In the genomic region with DNA sequence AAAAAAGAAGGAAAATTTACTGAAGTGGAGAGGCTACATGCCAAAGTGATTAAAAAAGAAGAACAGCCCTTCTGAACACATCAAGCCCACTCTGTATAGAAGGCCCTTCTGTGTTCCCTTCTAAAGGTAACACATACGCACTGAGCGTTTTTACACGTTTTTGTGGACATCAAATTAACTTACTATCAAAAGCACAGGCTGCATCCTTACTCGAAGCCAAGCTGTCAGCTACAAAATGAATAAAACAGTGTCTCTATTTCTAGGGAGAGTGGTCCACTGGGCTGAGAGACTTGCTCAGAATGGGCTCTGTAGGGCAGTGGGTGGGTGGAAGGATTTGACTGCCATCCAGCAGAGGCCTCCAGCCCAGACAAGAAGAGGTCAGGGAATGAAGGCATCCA, we compare ENCODE assay signal across 18 mouse cellular contexts.
DNase-seq lines count a peak whose midpoint lies in the region; ATAC-seq and TF ChIP-seq lines count a peak whose summit lies in the region.
"Had no signal": no experiment of that assay in that cellular context is flagged by ENCODE, and none has a peak within 500 bp of the region (broad histone marks: within the 10 kb centered on the region; RNA-seq: fewer than 3 reads in every experiment).

No protein-coding gene starts in this region.

- H3K27me3 ChIP-seq in midbrain, embryonic 10.5 days (ENCODE audit: low read depth, poor library complexity, severe bottlenecking): no peaks in the 10 kb centered on the region
- H3K27me3 ChIP-seq in midbrain, postnatal 0 days (ENCODE audit: insufficient read depth, low read length): no peaks in the 10 kb centered on the region
- no peaks in the 10 kb centered on the region for H3K27me3 ChIP-seq in forebrain, embryonic 16.5 days (replicated peaks; ENCODE audit: control insufficient read depth, insufficient read depth, low read length)
- no peaks in the 10 kb centered on the region for H3K27me3 ChIP-seq in hindbrain, embryonic 16.5 days (replicated peaks; ENCODE audit: control insufficient read depth, insufficient read depth, low read length)
- H3K27me3 ChIP-seq in neural tube, embryonic 15.5 days (replicated peaks): no peaks in the 10 kb centered on the region
- H3K27me3 ChIP-seq: embryonic facial prominence, embryonic 12.5 days; limb, embryonic 15.5 days had no signal

- DNase-seq in midbrain, embryonic 10.5 days (ENCODE audit: low spot score): no peak
- DNase-seq in midbrain, postnatal 0 days (ENCODE audit: low spot score): no peak
- DNase-seq in urinary bladder, postnatal 10 days (ENCODE audit: low spot score): no peak
- DNase-seq in cerebellum, postnatal 14 days: no peak
- no peak for DNase-seq in kidney, postnatal 14 days
- DNase-seq: cerebellum, adult 8-10 months; gastrocnemius, postnatal 25 days; heart, adult 2 months; heart, postnatal 4 days; kidney, adult 11 months; lung, postnatal 10 days; right cerebral cortex, postnatal 4 days had no signal

- H3K9me3 ChIP-seq in midbrain, embryonic 10.5 days (replicated peaks): no peaks in the 10 kb centered on the region
- no peaks in the 10 kb centered on the region for H3K9me3 ChIP-seq in midbrain, postnatal 0 days (ENCODE audit: low read length)
- no peaks in the 10 kb centered on the region for H3K9me3 ChIP-seq in forebrain, embryonic 16.5 days (ENCODE audit: control insufficient read depth, low read length)
- no peaks in the 10 kb centered on the region for H3K9me3 ChIP-seq in hindbrain, embryonic 16.5 days (ENCODE audit: control insufficient read depth, low read length)
- H3K9me3 ChIP-seq in neural tube, embryonic 15.5 days (replicated peaks): no peaks in the 10 kb centered on the region
- H3K9me3 ChIP-seq: embryonic facial prominence, embryonic 12.5 days; limb, embryonic 15.5 days had no signal

- peaks cover 50% of the 10 kb centered on the region for H3K4me1 ChIP-seq in midbrain, embryonic 10.5 days
- no peaks in the 10 kb centered on the region for H3K4me1 ChIP-seq in midbrain, postnatal 0 days (ENCODE audit: insufficient read depth, low read length)
- H3K4me1 ChIP-seq in forebrain, embryonic 16.5 days (replicated peaks; ENCODE audit: control insufficient read depth, insufficient read depth, low read length): peaks cover 11% of the 10 kb centered on the region; the same call in 1 of the 2 replicates
- H3K4me1 ChIP-seq in hindbrain, embryonic 16.5 days (ENCODE audit: control insufficient read depth, insufficient read depth, low read depth, low read length): peaks cover 9% of the 10 kb centered on the region
- H3K4me1 ChIP-seq in neural tube, embryonic 15.5 days: peaks cover 37% of the 10 kb centered on the region

- 85% methylated on average over 4 of the region's 4 CpGs for WGBS in midbrain, embryonic 10.5 days
- 40% methylated on average over 4 of the region's 4 CpGs for WGBS in midbrain, postnatal 0 days
- 47% methylated on average over 4 of the region's 4 CpGs for WGBS in forebrain, embryonic 16.5 days
- whole genome bisulfite sequencing in hindbrain, embryonic 16.5 days: 57% methylated on average over 4 of the region's 4 CpGs
- WGBS in neural tube, embryonic 15.5 days: 70% methylated on average over 4 of the region's 4 CpGs

- no peak for TF ChIP-seq CTCF in midbrain, postnatal 0 days (IDR thresholded peaks at IDR 0.05)

- H3K27ac ChIP-seq in midbrain, embryonic 10.5 days (replicated peaks): peak overlapping the region; percentile 63
- H3K27ac ChIP-seq in midbrain, postnatal 0 days (ENCODE audit: low read depth, low read length): no peak overlapping the region
- peak overlapping the region; percentile 52; the same call in 1 of the 2 replicates for H3K27ac ChIP-seq in forebrain, embryonic 16.5 days (ENCODE audit: low read length)
- peak overlapping the region; percentile 0; the same call in 1 of the 2 replicates for H3K27ac ChIP-seq in hindbrain, embryonic 16.5 days (ENCODE audit: low read depth, low read length)
- H3K27ac ChIP-seq in neural tube, embryonic 15.5 days (replicated peaks): 0 out of 2 replicates have a peak overlapping the region, but pooled peaks have one; percentile 29
- H3K27ac ChIP-seq: embryonic facial prominence, embryonic 12.5 days; heart, adult 2 months; limb, embryonic 15.5 days had no signal

- no peak overlapping the region for H3K9ac ChIP-seq in midbrain, postnatal 0 days (replicated peaks; ENCODE audit: low read length, poor library complexity, severe bottlenecking)
- H3K9ac ChIP-seq in forebrain, embryonic 16.5 days (replicated peaks; ENCODE audit: low read depth, low read length): no peak overlapping the region
- H3K9ac ChIP-seq in hindbrain, embryonic 16.5 days (ENCODE audit: low read depth, low read length): no peak overlapping the region
- H3K9ac ChIP-seq in neural tube, embryonic 15.5 days (replicated peaks): no peak overlapping the region
- H3K9ac ChIP-seq: embryonic facial prominence, embryonic 12.5 days; limb, embryonic 15.5 days had no signal

- no peak overlapping the region for H3K4me2 ChIP-seq in midbrain, postnatal 0 days (ENCODE audit: low read depth, low read length, poor library complexity, severe bottlenecking)
- no peak overlapping the region for H3K4me2 ChIP-seq in forebrain, embryonic 16.5 days (ENCODE audit: low read length)
- H3K4me2 ChIP-seq in hindbrain, embryonic 16.5 days (ENCODE audit: low read length): no peak overlapping the region
- no peak overlapping the region for H3K4me2 ChIP-seq in neural tube, embryonic 15.5 days
- H3K4me2 ChIP-seq: embryonic facial prominence, embryonic 12.5 days; limb, embryonic 15.5 days had no signal

- H3K4me3 ChIP-seq in midbrain, embryonic 10.5 days: no peak overlapping the region
- H3K4me3 ChIP-seq in midbrain, postnatal 0 days (ENCODE audit: low read depth, low read length): no peak overlapping the region
- H3K4me3 ChIP-seq in forebrain, embryonic 16.5 days (replicated peaks; ENCODE audit: low read length): no peak overlapping the region
- H3K4me3 ChIP-seq in hindbrain, embryonic 16.5 days (ENCODE audit: low read length): no peak overlapping the region
- no peak overlapping the region for H3K4me3 ChIP-seq in neural tube, embryonic 15.5 days (replicated peaks)
- H3K4me3 ChIP-seq: embryonic facial prominence, embryonic 12.5 days; erythroblast, embryonic 14.5 days; heart, adult 2 months; limb, embryonic 15.5 days had no signal

- no peaks in the 10 kb centered on the region for H3K36me3 ChIP-seq in midbrain, embryonic 10.5 days
- H3K36me3 ChIP-seq in midbrain, postnatal 0 days (ENCODE audit: insufficient read depth, low read length): no peaks in the 10 kb centered on the region
- no peaks in the 10 kb centered on the region for H3K36me3 ChIP-seq in forebrain, embryonic 16.5 days (ENCODE audit: control insufficient read depth, insufficient read depth)
- no peaks in the 10 kb centered on the region for H3K36me3 ChIP-seq in hindbrain, embryonic 16.5 days (ENCODE audit: control insufficient read depth, insufficient read depth, low read length)
- no peaks in the 10 kb centered on the region for H3K36me3 ChIP-seq in neural tube, embryonic 15.5 days
- H3K36me3 ChIP-seq: embryonic facial prominence, embryonic 12.5 days; limb, embryonic 15.5 days had no signal

- ATAC-seq in midbrain, postnatal 0 days (ENCODE audit: low FRiP score): no peak
- ATAC-seq in forebrain, embryonic 16.5 days: peak; percentile 81
- no peak for ATAC-seq in hindbrain, embryonic 16.5 days
- ATAC-seq in neural tube, embryonic 15.5 days (ENCODE audit: low FRiP score): no peak
